Mouse (Mus musculus) liver, adult 2 months (tissue): ENCODE data around the gene Pigk.

ENCODE experiments used
- CTCF ChIP-seq: fragments of 200-500 bp; IDR thresholded peaks from 2 replicates; pipeline ENCODE4 v1.5.1; 2011; ENCODE audit warnings: low read depth, low read length, control low read depth
- POLR2A ChIP-seq: fragments of 200-500 bp; IDR thresholded peaks from 2 replicates; pipeline ENCODE4 v1.6.1; 2011; ENCODE audit warnings: low read length, control low read depth; ENCODE audit not compliant: insufficient read depth; ENCODE audit errors: extremely low read depth

GRCm38 (mm10) chr3:152821202-152821601 lies 107.3 kb downstream of the Pigk start:
- TF ChIP-seq POLR2A = no peak
- TF ChIP-seq CTCF = no peak
